Mouse (Mus musculus) kidney, embryonic 14.5 days (tissue): ENCODE results near the gene Gm12355. TPM values are rescaled to one million over a fixed set of nuclear protein-coding genes. Genes with fewer than 3 reads are reported as not detected.
"Not testable (repeated sequence)": the region's sequence is repeated elsewhere in the genome, so short reads cannot be mapped to it uniquely, and the experiment has no call there.

ENCODE experiments used
- ATAC-seq: fragments of 200-750 bp; cut with Nextera tagmentation; 2 replicates; pipeline ENCODE4 v1.8.0; 2017; ENCODE audit warnings: moderate number of reproducible peaks, mild to moderate bottlenecking, moderate TSS enrichment, moderate library complexity; ENCODE audit not compliant: low FRiP score, low TSS enrichment
- H3K27ac ChIP-seq: fragments of 300-500 bp; sonication (generic); 2 replicates; pipeline ENCODE4 v1.5.1; 2014; ENCODE audit warnings: low read depth, mild to moderate bottlenecking, low read length, moderate library complexity, mixed read lengths
- H3K27me3 ChIP-seq: fragments of 300-500 bp; sonication (generic); 2 replicates; pipeline ENCODE4 v1.6.1; 2014; ENCODE audit warnings: mild to moderate bottlenecking, low read length; ENCODE audit not compliant: control insufficient read depth, insufficient read depth
- H3K36me3 ChIP-seq: fragments of 300-500 bp; sonication (generic); 2 replicates; pipeline ENCODE4 v1.6.1; 2014; ENCODE audit warnings: low read length, mixed read lengths; ENCODE audit not compliant: control insufficient read depth, insufficient read depth
- H3K4me1 ChIP-seq: fragments of 300-500 bp; sonication (generic); 2 replicates; pipeline ENCODE4 v1.6.1; 2014; ENCODE audit warnings: low read length, mixed read lengths; ENCODE audit not compliant: control insufficient read depth, insufficient read depth
- H3K4me2 ChIP-seq: fragments of 300-500 bp; sonication (generic); replicated peaks from 2 replicates; pipeline ENCODE4 v1.6.1; 2014; ENCODE audit warnings: low read depth, mild to moderate bottlenecking, low read length
- H3K4me3 ChIP-seq: fragments of 300-500 bp; sonication (generic); 2 replicates; pipeline ENCODE4 v1.5.1; 2014; ENCODE audit warnings: mild to moderate bottlenecking, low read length
- H3K9ac ChIP-seq: fragments of 300-500 bp; sonication (generic); 2 replicates; pipeline ENCODE4 v1.6.1; 2014; ENCODE audit warnings: low read depth, mild to moderate bottlenecking, low read length, moderate library complexity
- H3K9me3 ChIP-seq: fragments of 300-500 bp; sonication (generic); 2 replicates; pipeline ENCODE4 v1.6.1; 2016; ENCODE audit warnings: low read length; ENCODE audit not compliant: control insufficient read depth
- whole genome bisulfite sequencing: fragments of 180-500 bp; shearing (Covaris S2); extraction: QIAGEN DNeasy Blood & Tissue Kit; methylation state at CpG from one replicate; pipeline ENCODE4 v1.1.7; 2014; 5-methylcytosine and 5-hydroxymethylcytosine counted together
- polyA plus RNA-seq: library from polyadenylated mRNA; unstranded; fragments of >200 nt; fragmentation: Nextera tagmentation; extraction: Ambion mirVana; gene quantifications from 2 replicates; pipeline ENCODE4 v1.2.1, GENCODE M21; 2014

Gm12355 gene
- polyA plus RNA-seq, result 0.60 and 1.2 TPM in 2 replicates

GRCm38 (mm10) chr11:98625611-98626410 lies at the start of gene Gm12355, which contains the start of gene Gsdma3:
TSS of gene Gm12355 (minus strand) at chr11:98625661.
TSS of gene Gsdma3 (plus strand) at chr11:98626360.
- WGBS, result 88% methylated on average over 10 of the region's 10 CpGs
- no peak within 1 kb of the TSS for H3K4me3 ChIP-seq
- H3K4me2 ChIP-seq, result no peak within 1 kb of the TSS
- H3K9ac ChIP-seq, result no peak within 1 kb of the TSS
- no peaks in the 10 kb centered on the region for H3K36me3 ChIP-seq
- H3K4me1 ChIP-seq, result no peaks in the 10 kb centered on the region
- 0 out of 2 replicates have a peak, but pooled peaks cover 2% of the 10 kb centered on the region for H3K9me3 ChIP-seq
- no peak for ATAC-seq
- H3K27ac ChIP-seq, result no peak within 1 kb of the TSS
- no peaks in the 10 kb centered on the region for H3K27me3 ChIP-seq

GRCm38 (mm10) chr11:98673136-98673535 lies 47.7 kb upstream of the Gm12355 start:
- H3K9ac ChIP-seq, H3K36me3 ChIP-seq, H3K27ac ChIP-seq, H3K9me3 ChIP-seq, H3K4me3 ChIP-seq, H3K4me1 ChIP-seq, H3K4me2 ChIP-seq, H3K27me3 ChIP-seq: not testable (repeated sequence)
- 8% methylated on average over 6 of the region's 7 CpGs for WGBS
- ATAC-seq, result peak; percentile 68

GRCm38 (mm10) chr11:98672482-98672881 lies 47.0 kb upstream of the Gm12355 start:
- no peak overlapping the region for H3K4me2 ChIP-seq
- WGBS, result 87% methylated on average over 5 of the region's 5 CpGs
- no peak overlapping the region for H3K27ac ChIP-seq
- H3K9me3 ChIP-seq, result no peaks in the 10 kb centered on the region
- H3K4me3 ChIP-seq, result no peak overlapping the region
- no peaks in the 10 kb centered on the region for H3K4me1 ChIP-seq
- no peak for ATAC-seq
- H3K27me3 ChIP-seq, result 0 out of 2 replicates have a peak, but pooled peaks cover 6% of the 10 kb centered on the region
- no peak overlapping the region for H3K9ac ChIP-seq
- H3K36me3 ChIP-seq, result no peaks in the 10 kb centered on the region

DNA sequence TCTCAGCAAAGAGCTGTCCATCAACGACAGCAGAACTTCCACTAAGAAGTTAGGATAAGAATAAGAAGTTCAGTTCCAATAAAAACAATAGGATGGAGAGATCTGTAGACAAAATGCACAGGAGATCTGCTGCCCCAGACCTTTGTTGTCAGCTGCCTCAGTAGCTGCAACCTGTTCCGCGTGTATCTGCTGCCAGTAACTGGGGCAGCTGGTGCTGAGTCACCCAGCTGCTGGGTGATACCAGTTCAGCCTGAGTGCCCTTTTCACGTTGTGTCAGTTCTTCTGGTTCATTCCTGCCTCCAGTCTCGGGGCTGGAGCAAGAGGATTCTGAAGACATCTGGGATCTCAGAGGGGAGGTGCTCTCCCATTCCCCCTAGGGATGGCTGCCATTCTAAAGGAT lies 46.4 kb upstream of the Gm12355 start:
- no peak overlapping the region for H3K9ac ChIP-seq
- no peaks in the 10 kb centered on the region for H3K9me3 ChIP-seq
- H3K36me3 ChIP-seq, result no peaks in the 10 kb centered on the region
- H3K4me2 ChIP-seq, result no peak overlapping the region
- H3K27me3 ChIP-seq, result peaks cover 6% of the 10 kb centered on the region; the same call in 1 of the 2 replicates
- WGBS, result 57% methylated on average over 5 of the region's 5 CpGs
- H3K4me3 ChIP-seq, result no peak overlapping the region
- ATAC-seq, result no peak
- no peak overlapping the region for H3K27ac ChIP-seq
- H3K4me1 ChIP-seq, result no peaks in the 10 kb centered on the region

- no peak overlapping the region for H3K27ac ChIP-seq
- ATAC-seq, result no peak
- WGBS, result 72% methylated on average over 3 of the region's 3 CpGs
- H3K9me3 ChIP-seq, result no peaks in the 10 kb centered on the region
- H3K27me3 ChIP-seq, result peaks cover 6% of the 10 kb centered on the region; the same call in 1 of the 2 replicates
- no peaks in the 10 kb centered on the region for H3K4me1 ChIP-seq
- H3K4me2 ChIP-seq, result no peak overlapping the region
- H3K36me3 ChIP-seq, result no peaks in the 10 kb centered on the region
- no peak overlapping the region for H3K4me3 ChIP-seq
- no peak overlapping the region for H3K9ac ChIP-seq
Measured at GRCm38 (mm10) chr11:98671284-98671815, 45.9 kb upstream of the Gm12355 start.

GRCm38 (mm10) chr11:98668984-98669383 lies 43.5 kb upstream of the Gm12355 start:
- 71% methylated on average over 2 of the region's 2 CpGs for WGBS
- H3K27me3 ChIP-seq, result peaks cover 6% of the 10 kb centered on the region; the same call in 1 of the 2 replicates
- H3K36me3 ChIP-seq, result no peaks in the 10 kb centered on the region
- no peak for ATAC-seq
- H3K9ac ChIP-seq, result no peak overlapping the region
- no peak overlapping the region for H3K4me2 ChIP-seq
- no peak overlapping the region for H3K27ac ChIP-seq
- H3K4me3 ChIP-seq, result no peak overlapping the region
- H3K4me1 ChIP-seq, result no peaks in the 10 kb centered on the region
- H3K9me3 ChIP-seq, result no peaks in the 10 kb centered on the region

DNA sequence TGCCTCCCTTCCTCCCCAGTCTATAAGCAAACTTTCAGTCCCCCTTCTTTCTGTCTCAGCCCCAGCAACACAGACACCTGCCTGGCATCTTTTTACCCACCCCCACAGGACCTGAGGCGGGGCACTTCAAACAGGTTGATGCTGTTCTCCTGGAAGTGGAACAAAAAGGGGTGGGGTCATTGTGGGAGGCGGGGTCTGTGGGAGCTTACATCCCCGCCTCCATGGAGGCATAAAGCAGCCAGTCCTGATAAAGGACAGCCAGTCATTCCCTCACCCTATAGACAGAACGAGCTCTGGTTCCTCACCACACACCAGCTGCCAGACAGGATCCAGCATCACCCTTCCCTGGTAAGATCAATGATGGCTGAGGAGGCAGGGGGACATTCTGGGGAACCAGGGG lies 38.6 kb upstream of the Gm12355 start, which contains the start of gene Gsdma:
Gene Gsdma, plus strand, starts transcription at position 261 of the 400 bp plus-strand sequence.
- H3K27me3 ChIP-seq, result peaks cover 6% of the 10 kb centered on the region; the same call in 1 of the 2 replicates
- H3K9me3 ChIP-seq, result no peaks in the 10 kb centered on the region
- no peaks in the 10 kb centered on the region for H3K4me1 ChIP-seq
- H3K4me3 ChIP-seq, result no peak within 1 kb of the TSS
- no peak for ATAC-seq
- H3K27ac ChIP-seq, result no peak within 1 kb of the TSS
- H3K4me2 ChIP-seq, result no peak within 1 kb of the TSS
- H3K9ac ChIP-seq, result no peak within 1 kb of the TSS
- 27% methylated on average over 4 of the region's 4 CpGs for WGBS
- no peaks in the 10 kb centered on the region for H3K36me3 ChIP-seq

DNA sequence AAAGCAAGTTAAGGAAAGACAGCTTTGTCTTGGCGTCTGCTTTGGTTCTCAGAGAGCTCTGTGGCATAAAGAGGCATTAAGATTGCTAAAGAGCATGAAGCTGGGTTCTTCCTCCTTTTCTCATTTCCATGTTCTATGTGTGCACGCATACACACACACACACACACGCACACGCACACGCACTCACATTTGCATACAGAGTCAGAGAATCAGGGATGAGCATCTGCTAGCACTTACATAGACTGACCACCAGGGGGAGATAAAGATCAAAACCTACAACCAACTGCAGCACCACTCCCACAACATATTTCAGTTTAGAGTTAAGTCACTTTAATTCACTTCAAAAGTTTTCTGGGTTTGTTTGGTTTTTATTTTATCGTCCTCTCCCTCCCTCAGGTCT lies 35.1 kb upstream of the Gm12355 start:
- 9% methylated on average over 6 of the region's 6 CpGs for WGBS
- H3K9me3 ChIP-seq, result no peaks in the 10 kb centered on the region
- H3K4me1 ChIP-seq, result no peaks in the 10 kb centered on the region
- ATAC-seq, result 0 out of 2 replicates have a peak, but pooled peaks have one; percentile 62
- no peaks in the 10 kb centered on the region for H3K36me3 ChIP-seq
- H3K4me2 ChIP-seq, result 0 out of 2 replicates have a peak overlapping the region, but pooled peaks have one; percentile 10
- H3K9ac ChIP-seq, result no peak overlapping the region; the same call in 1 of the 2 replicates
- H3K27ac ChIP-seq, result no peak overlapping the region
- no peak overlapping the region for H3K4me3 ChIP-seq
- no peaks in the 10 kb centered on the region for H3K27me3 ChIP-seq

DNA sequence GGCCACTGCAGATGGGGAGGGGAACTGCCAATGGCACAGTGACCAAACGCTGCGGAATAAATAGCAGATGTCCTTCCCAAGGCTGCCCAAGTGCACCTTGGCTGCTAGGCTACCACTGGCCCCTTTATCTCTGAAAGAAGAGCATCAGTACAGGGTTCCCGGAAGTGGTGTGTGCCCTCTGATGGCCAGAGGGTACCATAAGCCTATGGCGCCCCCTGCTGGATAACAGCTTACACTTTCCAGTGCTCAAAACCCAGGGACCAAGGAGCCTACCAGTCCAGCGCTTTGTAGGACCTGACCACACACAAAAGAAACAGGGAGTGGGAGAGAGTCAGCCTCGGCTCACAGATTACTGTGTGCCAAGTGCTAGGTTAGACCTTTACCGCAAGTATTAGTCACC lies 29.6 kb upstream of the Gm12355 start:
- H3K36me3 ChIP-seq, H3K9me3 ChIP-seq, H3K27ac ChIP-seq, H3K9ac ChIP-seq, H3K4me3 ChIP-seq, H3K4me1 ChIP-seq, H3K27me3 ChIP-seq, H3K4me2 ChIP-seq: not testable (repeated sequence)
- WGBS, result 18% methylated on average over 7 of the region's 7 CpGs
- ATAC-seq, result 0 out of 2 replicates have a peak, but pooled peaks have one; percentile 49
